Mouse (Mus musculus): ENCODE data around the gene Man1c1.

Man1c1 gene

DNA sequence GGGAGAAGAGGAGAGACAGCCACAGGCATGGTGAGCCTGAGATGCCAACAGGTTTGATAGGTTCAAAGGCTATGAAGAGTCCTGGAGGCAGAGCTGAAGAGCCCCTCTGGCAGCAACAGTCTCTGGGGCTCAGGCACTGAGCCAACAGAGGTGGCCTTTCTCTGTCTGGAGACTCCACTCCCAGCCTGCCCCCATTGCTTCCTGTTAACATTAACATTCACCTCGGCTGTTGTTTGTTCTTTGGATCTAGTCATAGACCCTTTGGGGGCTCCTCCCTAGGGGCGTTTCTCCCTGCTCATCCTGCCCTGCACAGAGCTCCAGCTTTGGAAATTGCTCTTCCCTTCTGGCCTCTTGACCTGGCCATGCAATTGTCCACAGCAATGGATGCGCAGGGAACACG is 20.9 kb upstream of the Man1c1 start:
- no peak for DNase-seq (ENCODE audit: low spot score in 2 of 2)

DNA sequence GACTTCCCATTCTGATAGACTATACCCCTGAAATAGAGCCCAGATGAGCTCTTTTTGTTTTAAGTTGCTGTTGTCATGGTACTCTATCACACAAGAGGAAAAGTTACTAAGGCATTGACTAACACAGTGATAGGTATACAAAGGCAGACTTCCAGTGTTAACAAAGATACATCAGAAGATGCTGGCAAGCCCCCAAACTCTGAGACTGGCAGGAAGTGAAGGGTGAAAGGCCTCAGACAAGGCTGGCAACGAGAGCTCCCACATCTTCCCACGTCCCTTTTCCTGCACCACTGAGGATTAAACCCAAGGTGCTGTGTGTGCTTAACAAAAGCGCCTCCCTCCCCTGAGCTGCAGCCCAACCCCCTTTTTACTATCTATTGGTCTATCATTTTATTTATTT is 19.2 kb upstream of the Man1c1 start:
- no peak for DNase-seq (ENCODE audit: low spot score in 2 of 2)

DNA sequence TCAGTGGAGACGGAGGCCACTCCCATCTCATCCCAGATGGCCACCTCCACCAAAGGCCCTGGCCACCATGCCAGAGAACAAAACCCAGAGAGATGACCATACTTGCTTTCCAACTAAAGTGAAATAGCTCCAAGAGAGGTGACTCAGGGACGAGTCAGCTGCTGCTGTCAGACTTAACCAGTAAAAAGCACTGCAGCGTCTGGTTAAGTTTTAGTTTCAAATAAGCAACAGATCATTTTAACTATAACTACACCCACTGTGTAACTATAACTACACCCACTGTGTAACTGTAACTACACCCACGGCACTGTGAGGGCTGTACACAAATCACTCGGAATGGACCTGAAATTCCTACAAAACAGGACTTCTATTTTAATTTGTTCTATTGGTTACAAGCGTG is 17.0 kb upstream of the Man1c1 start:
- no peak for DNase-seq (ENCODE audit: low spot score in 2 of 2)

DNA sequence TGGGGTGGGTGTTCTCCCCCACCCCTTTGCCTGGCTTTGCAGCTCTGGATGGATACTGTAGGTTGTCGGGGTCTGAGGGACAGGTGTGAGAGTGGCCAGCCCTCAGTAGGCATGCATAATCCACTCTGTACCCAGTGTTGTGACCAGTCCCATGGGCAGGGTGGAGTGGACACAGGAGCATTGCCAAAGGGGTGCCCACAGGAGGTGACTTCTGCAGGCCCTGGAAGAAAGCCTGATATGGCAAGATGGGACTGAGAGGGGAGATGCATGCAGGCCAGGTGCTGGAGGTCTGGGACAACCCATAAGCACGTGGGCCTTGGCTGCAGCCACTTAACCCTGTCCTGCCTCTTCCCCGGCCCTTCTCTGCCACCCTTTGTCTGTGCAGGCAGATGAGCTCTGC is 16.3 kb upstream of the Man1c1 start:
- no peak for DNase-seq (ENCODE audit: low spot score in 2 of 2)

DNA sequence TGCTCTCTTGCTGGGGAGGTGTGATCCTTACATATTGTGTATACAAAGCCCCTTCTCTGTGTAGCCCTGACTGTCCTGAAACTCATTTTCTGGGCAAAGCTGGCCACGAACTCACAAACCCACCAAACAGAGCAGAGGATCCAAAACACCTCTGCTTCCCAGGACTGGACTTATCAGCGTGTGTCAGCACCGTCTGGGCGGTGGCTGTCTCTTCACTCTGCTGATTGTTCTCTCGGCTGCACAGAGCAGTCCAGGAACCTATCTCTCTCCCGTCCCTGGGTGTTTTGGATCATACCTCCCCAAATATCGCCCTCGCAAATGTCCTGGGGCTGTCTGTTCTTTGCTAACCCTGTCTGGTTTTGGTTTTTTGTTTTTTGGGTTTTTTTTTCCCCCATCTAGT is 15.4 kb upstream of the Man1c1 start:
- DNase-seq (ENCODE audit: low spot score in 2 of 2) = no peak

DNA sequence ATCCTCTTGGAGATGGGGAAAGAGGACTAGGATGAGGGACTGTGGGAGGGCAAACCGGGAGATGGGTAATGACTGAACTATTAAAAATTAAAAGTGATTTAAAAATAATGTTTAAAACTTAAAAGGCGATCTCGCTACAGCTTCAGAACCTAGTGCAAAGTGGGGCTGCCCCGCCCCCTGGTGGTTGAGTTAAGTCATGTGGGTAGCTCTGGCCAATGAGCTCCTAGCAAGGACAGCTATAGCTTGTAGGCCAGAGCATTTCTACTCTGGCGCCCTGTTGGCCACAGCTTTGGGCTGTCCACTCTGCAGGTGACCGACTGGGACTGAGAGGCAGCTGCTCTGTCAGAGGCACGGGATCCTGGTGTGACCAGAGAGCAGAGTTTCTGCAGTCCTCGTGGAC is 9.8 kb upstream of the Man1c1 start:
- DNase-seq (ENCODE audit: low spot score in 2 of 2) = peak; percentile 65 to 67

DNA sequence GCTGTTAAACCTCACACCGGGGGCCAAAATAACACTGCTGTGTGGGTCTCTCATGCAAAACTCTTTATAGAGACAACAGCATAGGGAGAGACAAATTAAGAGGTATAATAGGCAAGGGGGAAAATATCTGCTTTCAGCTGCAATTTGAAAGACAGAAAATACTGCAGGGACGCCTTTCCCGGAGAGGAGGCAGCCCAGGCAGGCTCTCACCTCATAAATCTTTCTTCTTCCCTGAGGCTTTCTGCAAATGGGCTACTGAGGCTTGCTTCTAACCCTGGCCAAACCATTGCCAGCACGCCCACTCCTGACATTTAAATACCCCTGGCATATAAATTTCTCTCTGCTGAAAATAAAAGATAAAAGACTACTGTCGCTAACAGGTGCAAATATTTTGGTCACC is 1.2 kb upstream of the Man1c1 start:
- DNase-seq (ENCODE audit: low spot score in 2 of 2) = no peak

DNA sequence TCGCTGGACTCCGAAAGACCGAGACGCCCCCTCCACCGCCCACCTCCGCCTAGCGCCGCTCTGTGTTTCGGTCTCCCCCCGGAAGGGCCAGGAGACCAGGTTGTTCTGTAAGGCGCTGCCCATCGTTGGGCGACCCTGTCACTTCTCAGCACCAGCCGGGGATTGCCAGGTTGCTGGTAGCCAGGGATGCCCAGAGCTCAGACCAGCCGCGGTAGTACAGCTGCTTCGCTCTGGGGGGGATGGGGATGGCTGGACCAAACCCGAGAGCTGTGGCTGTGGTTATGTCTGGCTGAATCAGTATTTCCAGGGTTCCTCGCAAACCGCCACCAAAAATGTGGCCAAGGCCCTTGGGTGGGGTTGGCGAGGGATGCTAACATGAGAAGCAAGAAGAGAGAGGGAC is 500 bp upstream of the Man1c1 start:
- DNase-seq (ENCODE audit: low spot score in 2 of 2) = no peak

DNA sequence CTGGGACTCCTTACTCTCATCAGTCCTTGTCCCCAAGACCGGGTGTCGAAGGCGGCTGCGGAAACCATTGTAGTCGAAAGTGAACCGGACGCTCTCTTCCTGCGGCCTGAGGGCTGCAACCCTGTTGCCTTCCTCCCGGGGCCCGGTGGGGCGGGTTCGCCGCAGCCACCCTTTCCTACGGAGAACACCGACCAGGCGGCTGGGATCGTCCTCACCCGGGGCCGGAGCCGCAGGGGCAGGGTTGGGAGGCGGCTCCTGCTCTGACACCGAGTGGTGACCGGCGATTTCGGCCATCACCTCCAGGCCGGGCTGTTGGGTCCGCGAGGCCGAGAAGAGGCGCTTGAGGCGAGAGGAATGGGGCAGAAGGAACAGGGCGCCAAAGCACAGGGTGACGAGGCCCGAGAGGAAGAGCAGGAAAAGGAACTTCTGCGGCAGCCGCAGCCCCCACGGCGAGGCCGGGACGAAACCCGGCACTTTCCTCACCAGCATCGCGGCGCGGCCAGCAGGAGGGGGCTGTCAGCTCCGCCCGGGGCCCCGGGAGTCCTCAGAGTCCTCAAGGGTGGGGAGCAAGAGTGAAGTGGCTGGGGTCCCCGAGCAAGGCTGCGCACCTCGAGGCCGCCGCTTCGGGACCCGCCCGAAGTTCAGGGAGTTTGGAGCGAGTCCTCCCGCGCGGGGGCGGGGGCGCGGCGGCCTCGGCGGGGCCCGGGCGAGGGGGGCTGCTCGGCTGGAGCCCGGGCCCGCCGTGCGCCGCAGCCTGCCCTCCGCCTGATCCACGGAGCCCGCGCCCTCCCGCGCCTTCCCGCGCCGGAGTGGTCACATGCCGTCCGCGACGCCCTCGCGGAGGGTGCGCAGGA is 882 bp downstream of the Man1c1 start:
- no peak for DNase-seq (ENCODE audit: low spot score in 2 of 2)

DNA sequence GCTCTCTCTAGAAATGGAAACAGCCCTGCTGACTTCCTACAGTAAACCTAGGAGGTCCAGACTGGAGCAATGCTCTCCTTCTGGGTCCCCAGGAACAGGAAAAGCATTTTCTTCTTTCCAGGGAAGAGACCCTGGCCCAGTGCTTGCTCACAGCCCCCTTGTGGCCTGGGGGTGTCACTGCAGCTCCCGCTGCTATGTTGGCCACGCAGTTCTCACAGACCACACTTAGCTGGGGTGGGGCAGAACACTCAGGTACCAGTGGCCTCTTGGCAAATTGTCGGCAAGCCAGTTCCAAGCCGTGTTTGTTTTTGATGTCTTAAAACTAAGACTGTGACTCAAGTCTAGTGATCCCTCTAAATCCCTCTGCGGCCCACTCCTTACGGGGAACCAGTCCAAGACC is 2.2 kb downstream of the Man1c1 start:
- peak; percentile 59 to 60 for DNase-seq (ENCODE audit: low spot score in 2 of 2)

DNA sequence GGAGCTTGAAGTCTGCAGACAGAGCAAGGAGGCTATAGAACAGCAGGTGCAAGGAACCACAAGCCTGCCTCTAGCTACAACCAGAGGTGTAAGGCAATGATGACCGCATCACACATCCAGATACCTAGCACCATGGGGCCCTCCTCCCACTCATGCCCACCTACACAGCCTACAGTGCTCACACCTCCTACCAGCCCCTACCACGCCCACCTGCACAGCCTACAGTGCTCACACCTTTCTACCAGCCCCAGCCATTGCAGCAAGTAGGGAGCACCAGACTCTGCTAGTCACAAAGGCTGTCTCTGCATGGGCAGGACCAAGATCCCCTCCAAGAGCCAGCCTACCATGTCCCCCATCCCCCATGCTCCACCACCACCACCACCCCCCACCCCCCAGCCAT is 3.2 kb downstream of the Man1c1 start:
- DNase-seq (ENCODE audit: low spot score in 2 of 2) = no peak

DNA sequence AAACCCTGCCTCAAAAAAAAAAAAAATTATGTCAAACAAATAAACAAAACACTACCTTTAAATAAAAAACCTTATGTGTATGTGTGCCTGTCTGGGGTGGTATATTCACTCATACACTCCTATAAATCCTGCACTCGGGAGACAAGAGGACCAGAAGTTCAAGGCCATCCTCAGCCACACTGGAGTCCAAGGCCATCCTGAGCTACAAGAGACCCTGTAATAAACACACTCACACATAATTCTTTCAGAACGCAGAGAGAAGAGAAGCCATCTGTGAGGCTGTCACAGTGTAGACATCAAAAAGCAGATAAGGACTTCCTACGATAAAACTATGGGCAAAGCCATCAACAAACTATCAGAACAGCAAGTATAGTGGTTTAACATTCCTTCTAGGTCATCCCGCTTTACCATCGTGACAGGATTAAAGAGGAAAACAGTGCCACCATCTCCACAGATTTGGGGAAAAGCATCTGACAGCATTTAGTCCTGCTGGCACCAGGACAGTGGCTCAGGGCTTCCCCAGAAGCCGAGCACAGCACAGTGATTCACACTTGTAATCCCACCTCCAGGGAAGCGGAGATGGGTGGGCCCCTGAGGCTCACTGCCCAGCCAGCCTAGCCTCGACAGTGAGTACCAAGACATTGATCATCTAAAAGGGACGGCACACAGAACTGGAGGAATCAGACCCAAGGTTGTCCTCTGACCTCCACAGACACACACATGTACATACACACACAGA is 10.7 kb downstream of the Man1c1 start:
- no peak for DNase-seq (ENCODE audit: low spot score in 2 of 2)

DNA sequence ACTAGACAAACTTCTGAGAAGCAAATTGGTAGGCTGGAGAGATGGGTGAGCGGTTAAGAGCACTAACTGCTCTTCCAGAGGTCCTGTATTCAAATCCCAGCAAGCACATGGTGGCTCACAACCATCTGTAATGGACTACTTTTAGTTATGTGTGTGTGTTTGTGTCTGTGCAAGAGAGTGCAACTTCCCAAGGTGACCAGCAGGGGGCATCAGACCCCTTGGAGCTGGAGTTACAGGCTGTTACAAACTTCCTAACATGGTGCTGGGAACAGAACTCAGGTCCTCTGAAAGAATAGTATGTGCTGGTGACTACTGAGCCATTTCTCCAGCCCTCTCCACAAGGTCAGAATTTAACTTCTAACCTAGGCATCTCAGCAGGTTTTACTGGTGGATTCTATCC is 11.7 kb downstream of the Man1c1 start:
- DNase-seq (ENCODE audit: low spot score in 2 of 2) = no peak

DNA sequence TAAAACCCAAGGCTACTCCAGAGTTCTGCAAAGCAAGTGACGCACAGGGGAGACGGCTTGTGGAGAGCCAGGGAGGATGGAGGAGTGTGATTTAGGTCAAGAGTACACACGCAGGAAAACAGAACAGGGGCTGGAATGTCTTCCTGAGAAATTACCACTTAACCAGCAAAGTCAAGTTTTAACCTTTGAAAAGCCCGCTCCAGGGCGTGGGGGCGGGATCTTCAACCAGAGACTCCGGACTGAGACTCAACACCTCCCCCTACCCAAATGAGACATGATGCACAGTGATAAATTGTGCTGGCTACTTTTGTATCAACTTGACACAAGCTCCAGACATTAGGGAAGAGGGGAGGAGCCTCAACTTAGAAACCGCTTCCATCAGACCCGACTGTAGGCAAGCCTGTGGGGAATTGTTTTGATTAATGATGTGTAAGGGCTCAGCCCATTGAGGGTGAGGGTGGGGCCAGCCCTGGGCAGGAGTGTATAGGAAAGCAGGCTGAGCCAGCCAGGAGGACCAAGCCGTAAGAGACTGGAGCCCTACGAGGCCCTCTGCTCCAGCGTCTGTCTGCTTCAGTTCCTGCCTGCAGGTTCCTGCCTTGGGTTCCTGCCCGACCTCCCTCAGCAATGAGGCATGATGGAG is 17.9 kb downstream of the Man1c1 start:
- no peak for DNase-seq (ENCODE audit: low spot score in 2 of 2)

DNA sequence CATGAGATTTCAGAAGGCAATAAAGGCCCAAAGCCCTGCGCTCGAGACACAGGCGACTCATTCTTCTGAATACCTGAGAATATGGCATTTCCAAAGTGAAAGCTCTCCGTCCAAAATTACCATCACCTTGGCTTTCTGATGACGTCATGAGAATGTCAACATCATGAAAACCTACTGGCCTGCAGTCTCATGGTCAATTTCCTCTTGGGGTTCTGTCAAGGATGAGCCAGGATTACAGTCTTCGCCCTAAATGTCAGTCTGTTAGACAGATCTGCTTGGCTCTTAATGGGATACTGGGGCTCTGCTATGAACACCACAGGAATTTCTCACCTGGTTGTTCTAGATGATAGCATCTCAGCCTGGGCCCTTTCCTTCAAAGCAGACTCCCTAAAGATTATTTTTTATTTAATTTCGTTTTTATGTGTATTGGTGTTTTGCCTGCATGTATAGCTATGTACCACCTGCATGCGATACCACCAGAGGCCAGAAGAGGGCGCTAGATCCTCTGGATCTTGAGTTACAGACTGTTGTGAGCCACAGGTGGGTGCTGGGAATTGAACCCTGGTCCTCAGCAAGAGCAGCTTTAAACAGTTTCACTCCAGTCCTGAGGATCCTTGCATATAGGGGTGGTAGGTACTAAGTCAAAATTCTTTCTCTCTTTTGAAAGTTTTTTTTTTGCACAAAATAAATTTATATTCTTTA is 19.3 kb downstream of the Man1c1 start:
- no peak for DNase-seq (ENCODE audit: low spot score in 2 of 2)

DNA sequence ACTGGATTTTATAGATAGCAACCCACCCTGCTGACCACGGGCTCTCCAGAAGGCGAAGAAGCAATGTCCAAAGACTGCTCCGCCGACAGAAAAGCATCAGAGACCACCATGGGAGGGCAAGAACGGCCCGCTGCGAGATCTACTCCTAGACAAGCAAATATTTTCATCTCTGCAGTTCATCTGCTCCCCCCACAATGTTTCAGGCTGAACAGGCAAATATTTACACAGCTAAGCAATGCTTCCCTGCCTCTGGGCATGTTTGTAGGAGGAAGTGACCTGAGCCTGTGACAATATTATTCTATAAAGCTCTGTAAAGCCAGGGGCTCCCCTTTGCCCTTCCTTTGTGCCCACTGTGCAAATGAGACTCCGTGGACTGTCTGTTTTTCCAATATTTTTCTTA is 20.2 kb downstream of the Man1c1 start:
- no peak for DNase-seq (ENCODE audit: low spot score in 2 of 2)

DNA sequence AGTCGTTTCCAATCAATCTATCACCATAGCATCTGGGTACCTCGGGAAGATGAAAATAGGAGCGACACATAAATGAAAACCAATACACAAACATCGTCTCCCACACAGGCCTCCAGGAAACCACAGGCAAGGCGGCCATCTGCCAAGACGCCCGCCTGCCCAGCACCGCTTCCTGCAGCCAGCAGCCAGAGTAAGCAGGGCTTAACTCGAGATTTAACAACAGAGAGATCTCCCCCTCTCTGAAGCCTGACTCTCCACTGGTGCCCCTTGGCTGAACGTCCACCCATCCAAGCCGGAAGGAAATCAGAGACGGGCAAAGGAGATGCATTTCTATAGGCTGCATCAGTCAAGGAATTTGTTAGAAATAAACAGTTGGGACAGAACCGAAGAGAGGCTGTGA is 21.1 kb downstream of the Man1c1 start:
- DNase-seq (ENCODE audit: low spot score in 2 of 2) = no peak

DNA sequence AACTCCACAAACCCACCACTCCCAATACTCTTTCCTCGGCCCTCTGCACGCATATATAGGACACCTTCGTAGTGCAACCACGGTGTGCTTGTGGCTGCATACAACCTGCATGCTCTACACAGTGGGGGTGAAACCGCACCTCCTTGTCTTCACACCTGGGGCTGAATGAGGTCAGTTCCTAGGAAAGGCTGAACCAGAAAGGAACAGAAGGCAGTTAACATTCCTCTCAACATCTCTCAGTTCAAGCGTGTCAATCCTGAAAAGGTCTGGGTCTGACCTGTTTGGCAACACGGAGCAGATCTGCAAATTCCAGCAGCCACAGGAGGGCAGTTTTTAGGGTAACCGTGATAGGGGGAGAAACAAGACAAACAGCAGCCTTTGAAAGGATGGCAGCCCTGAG is 21.7 kb downstream of the Man1c1 start:
- no peak for DNase-seq (ENCODE audit: low spot score in 2 of 2)

DNA sequence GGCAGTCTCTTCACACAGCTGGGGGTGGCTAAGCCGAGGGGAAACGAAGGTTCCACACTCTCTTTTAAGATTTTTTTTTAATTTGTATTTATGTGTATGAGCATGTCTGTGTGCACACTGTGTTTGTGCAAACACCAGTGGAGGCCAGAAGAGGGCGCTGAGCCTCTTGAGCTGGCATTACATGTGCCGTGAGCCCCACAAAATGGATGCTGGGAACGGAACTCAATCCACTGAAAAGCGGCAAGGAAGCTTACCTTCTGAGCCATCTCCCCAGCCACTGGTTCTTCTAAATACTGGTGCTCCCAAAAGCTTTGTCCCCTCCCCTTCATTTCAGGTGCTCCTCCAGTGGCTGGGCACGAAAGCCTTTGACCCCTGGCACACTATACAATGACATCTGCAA is 22.3 kb downstream of the Man1c1 start:
- DNase-seq (ENCODE audit: low spot score in 2 of 2) = no peak

DNA sequence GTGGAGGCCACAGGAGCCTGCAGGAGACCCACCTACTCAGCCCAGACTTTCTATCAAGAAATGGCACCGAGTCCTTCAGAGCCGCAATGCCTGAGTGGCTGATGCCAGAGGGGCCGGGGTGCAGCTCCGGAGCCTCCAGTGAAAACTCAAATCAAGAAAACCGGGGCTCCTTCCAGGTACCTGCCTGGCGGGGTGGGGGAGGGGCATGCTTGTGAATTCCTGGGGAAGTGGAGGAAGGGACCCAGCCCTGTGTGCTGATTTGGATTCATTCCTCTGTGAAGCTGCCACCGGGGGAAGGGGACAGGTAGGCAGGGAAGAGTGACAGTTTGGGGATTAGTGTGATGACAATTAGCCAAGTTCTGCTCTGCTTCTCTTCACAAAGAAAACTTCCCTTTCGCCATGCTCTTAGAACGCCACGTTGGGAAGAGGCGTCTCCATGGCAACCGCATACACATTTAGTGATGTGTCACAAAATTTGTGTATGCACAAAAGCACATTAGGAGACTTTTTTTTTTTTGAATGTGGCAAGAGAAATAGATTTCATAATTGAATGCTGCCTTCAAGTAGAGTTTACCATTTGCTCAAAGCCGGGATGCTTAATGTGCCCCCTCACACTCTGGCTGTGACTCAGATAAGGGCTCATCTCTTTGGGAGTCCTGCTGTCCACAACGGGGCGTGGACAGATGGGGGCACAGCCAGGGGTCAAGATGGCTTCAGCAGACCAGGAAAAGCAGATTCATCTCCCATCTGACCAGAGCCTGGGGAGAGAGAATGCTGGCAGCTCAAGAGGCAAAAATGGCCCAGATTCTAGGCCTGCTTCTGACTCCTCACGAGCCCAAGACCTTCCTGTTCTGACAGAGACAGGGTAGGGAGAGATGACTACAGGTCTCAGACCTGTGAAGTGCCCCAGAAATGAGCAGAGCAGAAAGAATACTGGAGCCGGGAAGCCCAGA is 26.3 kb downstream of the Man1c1 start:
- DNase-seq (ENCODE audit: low spot score in 2 of 2) = no peak

DNA sequence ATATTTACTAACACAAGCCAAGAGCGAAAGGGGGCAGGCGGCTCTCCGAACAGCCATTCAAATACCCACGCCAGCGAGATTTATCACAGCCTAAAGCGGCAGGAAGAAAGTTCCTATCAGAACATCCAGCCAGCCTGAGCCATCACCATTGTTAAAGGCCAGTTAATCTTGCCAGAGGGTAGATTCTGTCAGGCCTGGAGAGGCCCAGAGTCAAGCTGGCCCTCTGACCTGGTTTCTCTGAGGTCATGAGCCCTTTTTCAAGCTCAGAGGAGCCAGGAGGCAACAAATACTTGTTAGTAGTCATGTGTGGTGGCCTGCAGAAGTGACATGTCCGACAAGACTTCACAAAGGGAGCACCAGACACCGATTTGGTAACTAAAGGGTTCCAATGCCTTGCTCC is 28.3 kb downstream of the Man1c1 start:
- no peak for DNase-seq (ENCODE audit: low spot score in 2 of 2)
